Mouse (Mus musculus): Measurements from ENCODE around the gene Col5a3.
"Not testable (repeated sequence)": the region's sequence is repeated elsewhere in the genome, so short reads cannot be mapped to it uniquely, and the experiment has no call there.

Col5a3 gene

DNA sequence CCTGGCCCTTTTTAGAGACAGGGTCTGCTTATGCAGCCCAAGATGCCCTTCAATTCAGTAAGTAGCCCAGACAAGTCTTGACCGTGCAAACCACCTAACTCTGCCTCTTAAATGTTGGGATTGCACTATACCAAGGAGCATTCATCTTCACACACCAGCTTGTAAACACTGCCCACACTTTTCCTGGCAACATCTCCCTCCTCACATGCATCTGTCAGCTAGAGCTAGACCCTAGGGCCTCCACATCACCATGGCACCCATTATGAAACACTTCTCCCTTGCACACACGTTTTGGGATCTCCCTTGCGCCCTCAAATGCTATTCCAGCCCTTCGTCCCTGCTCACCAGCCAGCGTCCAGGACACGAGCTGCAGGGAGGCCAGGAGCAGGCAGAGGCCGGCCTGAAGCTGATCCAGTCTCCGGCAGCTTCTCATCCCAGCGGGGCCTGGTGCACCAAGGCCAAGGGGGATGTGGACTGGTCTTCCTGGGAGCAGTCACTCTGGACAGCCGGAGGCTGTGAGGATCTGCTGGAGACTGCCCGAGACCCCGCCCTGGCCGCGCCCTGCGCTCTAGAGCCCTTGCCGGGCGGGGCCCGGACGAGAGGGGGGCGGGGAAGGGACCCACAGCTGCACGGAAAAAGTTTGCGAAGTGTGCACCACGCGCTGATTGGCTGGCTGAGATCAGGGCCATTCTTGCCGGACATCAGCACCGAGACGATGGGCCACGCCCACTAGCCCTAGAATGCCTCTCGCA, at the start of gene Col5a3:
Col5a3 (minus strand) TSS at position 547 of the 752 bp plus-strand sequence.
- DNase-seq (ENCODE audit: low spot score in 2 of 2) = peak in 1 of 2 experiments; percentile 31

DNA sequence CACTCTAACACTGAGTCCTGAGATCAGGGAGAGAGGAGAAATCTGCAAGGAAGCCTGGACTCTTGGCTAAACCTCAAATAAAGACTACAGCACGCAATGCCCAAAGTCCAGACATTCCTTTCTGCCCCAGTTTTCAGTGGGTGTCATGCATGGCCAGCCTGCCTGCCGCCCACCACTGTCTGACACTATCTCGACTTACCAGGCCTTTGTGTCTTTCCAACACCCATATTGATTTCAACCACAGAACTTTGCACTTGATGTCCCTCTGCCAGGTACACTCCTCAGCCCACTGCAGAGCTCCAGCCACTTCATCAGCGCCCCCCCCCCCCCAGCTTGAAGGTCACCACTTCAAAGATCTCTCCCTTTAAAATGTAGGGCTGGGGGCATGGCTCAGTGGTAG, 47.4 kb upstream of the Col5a3 start:
- DNase-seq (ENCODE audit: low spot score in 2 of 2) = no peak

DNA sequence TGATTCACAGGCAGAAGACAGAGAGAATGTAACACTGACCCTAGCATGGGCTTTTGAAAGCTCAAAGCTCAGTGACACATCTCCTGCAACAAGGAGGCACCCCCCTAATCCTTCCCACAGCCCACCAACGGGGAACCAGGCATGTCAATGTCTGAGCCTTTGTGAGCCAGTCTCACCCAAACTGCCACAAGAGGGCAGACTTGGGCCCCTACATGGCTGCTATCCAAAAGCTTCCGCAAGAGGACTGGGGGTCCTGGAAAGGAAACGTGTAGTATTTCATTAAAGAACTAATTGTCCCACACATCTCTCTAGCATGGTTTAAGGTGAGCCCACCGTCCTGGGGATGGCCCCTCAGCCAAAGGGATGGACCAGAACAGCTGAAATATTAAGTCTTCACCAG, 47.0 kb upstream of the Col5a3 start:
- DNase-seq (ENCODE audit: low spot score in 2 of 2) = peak in 1 of 2 experiments; percentile 23

DNA sequence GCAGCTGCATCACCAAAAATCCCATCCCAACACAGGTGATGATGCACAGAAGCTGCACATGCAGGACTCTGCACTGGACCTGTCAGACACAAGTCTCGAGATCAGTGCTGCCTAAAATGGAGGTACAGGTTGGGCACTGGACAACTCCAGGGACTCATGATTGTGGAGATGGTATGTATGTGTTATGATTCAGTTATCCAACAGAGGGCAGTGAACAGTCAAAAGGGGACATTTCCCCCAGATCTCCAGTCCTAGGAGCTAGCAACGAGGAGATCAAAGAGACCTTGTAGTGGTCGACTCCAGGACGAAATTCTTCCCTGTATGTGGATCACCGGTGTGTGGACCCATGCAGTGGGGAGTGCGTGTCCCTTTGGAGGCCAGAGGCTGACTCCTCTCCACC, 45.1 kb upstream of the Col5a3 start:
- DNase-seq (ENCODE audit: low spot score in 2 of 2) = no peak

DNA sequence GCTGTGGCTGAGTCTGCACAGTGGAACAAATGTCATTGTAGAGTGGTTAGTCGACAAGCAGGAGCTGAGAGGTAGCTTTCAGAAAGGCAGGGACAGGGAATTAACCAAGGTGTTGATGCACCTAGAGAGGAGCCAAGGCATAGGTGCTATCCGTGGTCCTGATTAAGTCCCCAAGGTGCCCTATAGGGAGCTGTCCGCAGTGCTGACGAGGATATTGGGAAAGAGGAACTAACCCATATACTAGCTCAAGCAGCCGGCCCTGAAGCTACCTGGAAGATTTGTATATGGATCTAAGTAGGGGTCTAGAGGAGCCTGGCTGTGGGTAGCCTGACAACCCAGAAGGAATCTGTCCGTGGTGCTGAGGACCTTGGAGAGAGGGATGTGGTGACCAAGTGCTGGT, 42.3 kb upstream of the Col5a3 start:
- no peak for DNase-seq (ENCODE audit: low spot score in 2 of 2)

DNA sequence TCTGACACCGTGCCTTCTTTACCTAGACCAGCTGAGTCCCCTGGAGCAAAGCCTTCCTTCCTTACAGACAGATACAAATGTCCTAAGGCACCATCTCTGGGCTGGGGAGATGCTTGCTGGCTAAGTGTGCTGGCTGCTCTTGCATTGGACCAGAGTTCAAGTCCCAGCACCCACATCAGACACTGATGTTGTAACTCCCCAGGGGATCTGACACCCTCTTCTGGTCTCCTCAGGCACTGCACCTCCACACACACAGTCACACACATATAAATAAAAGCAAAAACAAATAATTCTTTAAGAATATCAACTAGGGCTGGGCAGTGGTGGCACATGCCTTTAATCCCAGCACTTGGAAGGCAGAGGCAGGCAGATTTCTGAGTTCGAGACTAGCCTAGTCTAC, 35.3 kb upstream of the Col5a3 start:
- DNase-seq (ENCODE audit: low spot score in 2 of 2) = no peak

DNA sequence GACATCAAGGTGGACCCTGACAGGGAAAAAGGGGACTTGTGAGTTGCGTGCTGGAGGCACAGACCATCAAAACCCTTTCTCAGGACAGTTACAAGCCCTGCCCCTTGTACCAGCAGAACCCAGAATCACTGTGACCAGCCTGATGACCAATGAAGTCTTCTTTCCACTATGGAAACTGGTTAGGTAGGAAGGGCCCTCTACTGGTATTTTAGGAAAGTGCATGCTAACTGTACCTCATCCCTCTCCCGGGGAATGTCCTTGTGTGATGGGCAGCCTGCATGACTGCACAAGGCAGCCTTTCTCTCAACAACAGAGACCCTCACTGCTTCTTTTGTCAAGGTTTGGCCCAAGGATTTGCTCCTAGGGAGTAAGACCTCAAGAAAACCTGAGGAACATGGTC, 27.8 kb upstream of the Col5a3 start:
- DNase-seq (ENCODE audit: low spot score in 2 of 2) = peak; percentile 24 to 31

DNA sequence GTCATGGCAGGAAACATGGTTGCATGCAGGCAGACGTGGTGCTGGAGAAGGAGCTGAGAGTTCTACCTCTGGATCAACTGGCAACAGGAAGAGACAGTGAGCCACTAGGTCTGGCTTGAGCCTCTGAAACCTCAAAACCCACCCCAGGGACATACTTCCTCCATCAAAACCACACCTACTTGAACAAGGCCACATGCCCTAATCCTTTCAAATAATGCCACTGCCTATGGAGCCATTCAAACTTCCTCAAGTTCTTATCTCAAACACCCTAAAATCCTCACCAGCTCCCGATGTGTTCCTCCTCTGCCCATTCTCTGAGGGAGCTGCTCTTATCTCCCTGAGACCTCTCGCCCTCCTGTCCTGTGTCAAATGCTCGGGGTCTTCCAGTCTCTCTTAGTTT, 27.3 kb upstream of the Col5a3 start:
- no peak for DNase-seq (ENCODE audit: low spot score in 2 of 2)

DNA sequence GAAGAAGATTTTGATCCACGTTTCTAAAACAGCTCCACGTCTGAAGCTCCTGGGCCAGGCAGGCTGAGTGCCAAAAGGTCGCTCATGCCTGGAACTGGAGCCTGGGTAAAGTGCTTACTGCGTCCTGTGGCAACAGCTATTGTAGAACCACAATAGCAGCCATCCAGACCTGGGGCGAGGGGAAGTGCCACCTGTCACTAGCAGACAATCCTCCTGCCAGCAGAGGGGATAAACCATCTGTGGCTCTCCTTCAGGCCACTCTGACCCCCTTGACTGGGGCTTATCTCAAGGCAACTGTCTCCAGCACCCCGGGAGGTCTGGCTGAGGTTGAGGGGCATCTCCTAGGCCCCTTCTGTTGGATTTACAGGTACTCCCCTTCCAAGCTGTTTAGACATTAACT, 24.1 kb upstream of the Col5a3 start:
- no peak for DNase-seq (ENCODE audit: low spot score in 2 of 2)

DNA sequence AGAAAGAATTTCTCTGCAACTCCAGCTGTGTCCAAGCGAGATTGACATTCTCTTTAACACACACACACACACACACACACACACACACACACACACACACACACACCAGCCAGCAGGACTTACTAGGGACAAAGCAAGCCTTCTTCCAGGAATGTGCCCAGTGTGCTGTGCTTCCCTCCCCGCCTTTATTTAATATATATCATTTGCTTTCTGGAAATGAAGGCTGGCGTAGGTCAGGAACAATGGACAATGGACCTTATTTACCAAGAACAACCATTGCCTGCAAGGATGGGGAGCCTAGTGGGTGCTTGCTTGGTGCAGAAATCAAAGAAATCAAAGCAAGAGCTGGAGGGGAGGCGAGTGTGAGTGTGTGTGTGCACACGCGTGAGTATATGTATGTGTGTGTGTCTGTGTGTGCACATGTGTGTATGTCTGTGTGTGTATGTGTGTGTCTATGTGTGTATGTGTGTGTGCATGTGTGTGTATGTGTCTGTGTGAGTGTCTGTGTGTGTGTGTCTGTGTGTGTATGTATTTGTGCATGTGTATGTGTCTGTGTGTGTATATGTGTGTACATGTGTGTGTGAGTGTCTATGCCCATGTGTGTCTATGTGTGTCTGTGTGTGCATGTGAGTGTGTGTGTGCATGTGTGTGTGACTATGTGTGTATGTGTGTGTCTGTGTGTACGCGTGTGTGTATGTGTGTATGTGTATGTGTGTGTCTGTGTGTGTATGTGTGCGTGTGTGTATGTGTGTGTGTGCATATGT, 22.5 kb upstream of the Col5a3 start:
- DNase-seq (ENCODE audit: low spot score in 2 of 2) = no peak

DNA sequence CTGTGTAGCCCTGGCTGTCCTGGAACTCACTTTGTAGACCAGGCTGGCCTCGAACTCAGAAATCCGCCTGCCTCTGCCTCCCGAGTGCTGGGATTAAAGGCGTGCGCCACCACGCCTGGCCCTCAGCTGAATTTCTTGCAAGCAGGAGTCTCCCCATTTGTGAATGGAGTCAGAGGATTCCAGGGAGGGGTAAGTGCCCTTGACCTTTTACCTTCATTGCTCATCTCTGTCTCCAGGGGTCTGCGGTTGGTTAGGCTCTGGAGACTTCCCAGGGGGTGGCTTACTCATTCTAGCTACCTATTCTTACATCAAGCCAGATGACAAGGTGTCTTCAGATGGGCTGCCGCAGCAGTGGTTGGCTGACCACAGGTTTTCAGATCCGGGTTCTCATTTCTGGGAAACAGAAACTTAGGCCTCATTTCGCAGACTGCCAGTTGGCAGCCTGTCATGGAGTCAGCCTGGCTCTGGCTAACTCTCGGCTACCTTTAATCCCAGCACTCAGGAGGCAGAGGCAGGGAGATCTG, 20.6 kb upstream of the Col5a3 start:
- DNase-seq (ENCODE audit: low spot score in 2 of 2) = not testable (repeated sequence)

DNA sequence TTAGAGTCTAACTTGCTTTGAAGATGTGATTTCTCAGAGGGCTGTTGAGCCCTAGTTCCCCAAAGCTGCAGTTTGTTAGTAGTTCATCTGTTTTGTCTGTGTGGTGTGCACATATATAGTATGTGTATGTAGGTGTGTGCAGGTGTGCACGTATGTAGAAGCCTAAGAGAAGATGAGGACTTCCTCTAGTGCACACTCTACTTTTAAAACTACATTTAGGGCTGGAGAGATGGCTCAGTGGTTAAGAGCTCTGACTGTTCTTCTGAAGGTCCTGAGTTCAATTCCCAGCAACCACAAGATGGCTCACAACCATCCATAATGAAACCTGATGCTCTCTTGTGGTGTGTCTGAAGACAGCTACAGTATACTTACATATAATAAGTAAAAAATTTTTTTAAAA, 20.0 kb upstream of the Col5a3 start:
- DNase-seq (ENCODE audit: low spot score in 2 of 2) = no peak

DNA sequence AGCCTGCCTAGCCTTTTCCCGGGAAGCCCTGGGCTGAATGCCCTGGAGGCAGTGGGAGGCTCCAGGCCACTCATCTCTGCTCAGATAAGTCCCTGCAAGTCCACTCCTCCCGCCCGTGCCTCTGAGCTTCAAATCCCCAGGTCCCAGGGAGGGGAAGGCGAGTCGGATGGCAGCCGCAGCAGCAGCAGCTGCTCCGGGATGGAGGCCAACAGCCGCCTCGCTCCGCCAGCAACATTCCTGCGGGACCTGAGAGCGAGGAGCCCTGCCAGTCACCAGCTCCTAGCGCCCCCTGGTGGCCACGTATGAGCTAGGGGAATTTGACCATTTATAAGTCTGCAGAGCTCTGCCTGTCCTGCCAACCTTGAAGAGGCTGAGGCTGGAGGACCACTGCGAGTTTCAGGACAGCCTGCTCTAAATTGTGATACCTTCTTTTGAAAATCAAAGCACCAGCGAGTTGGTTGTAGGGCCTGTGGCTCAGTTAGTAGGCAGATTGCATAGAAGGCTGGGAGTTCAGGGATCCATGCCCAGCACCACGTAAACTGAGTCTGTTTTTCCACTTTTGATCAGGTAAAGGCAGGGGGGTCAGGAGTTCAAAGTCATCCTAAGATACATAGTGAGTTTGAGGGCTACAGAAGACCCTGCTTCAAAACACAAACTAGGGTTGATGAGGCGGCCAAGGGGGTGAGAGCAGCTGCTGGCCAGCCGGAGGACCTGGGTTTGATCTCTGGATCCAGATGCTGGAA, 16.2 kb upstream of the Col5a3 start:
- peak; percentile 96 for DNase-seq (ENCODE audit: low spot score in 2 of 2)

DNA sequence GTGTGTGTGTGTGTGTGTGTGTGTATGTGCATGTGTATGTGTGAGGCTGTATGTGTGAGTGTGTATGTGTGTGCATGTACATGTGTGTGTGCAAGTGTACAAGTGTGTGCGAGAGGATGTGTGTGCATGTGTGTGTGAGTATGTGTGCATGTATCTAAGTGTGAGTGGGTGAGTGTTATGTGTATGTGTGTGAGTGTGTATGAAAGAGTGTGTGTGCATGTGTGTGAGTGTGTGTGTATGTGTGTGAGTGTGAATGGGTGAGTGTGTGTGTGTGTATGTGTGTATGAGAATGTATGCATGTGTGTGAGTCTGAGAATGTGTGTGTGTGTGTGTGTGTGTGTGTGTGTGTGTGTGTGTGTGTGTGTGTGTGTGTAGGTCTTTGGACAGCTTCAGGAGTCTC, 13.3 kb upstream of the Col5a3 start:
- no peak for DNase-seq (ENCODE audit: low spot score in 2 of 2)

DNA sequence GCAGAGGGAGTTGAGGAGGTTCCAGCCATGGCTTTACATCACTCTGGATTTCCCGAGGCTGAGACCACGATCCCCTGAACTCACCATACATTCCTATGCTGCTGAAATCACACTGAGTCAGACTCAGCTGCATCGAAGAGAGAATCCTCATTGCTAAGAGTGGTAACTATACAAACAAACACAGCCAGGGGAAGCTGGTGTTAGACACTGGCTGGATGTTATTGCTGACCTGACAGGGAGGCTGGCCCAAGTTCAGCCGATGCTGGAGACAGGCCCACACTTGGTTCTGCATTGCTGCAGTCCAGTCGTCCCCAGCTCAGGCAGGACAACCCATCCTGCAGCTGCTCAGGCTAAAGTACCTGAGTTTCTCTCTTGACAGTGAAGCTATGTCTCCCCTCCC, 10.9 kb upstream of the Col5a3 start:
- DNase-seq (ENCODE audit: low spot score in 2 of 2) = no peak

DNA sequence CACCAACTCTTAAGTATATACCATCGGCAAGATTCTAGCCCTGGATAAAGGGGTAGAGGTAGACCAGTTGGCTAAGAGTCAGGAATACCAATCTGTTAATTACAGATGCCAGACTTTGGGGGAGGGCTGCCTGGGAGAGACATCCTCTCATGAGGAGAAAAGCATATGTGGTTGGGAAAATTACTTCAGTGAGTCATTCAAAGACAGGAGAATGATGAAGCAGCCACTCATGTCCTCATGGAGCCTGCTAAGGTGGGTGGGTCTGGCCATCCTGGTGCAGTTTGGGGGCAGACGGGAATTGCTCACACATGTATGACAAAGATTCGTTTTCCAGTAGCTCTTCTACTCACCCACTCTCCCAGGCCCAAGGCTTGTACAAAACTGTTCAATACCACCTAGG, 8.0 kb upstream of the Col5a3 start:
- peak; percentile 51 to 57 for DNase-seq (ENCODE audit: low spot score in 2 of 2)

DNA sequence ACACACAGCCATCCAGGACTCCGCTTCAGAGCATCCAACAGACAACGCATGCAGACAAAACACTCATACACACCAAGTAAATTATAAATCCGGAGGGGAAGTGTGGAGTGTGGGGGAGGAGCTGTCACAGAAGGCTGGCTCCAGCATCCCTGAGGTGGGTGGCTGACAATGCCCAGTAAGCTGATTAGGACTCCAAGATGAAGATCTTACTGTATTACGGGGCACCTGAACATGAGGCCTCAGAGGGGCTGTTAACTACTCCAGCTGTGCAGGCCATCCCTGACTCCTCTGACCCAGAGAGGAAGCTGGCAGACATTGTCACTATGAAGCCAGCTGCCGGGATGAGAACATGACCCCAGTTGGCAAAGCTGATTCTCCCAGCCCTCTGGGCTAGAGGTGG, 5.1 kb upstream of the Col5a3 start:
- no peak for DNase-seq (ENCODE audit: low spot score in 2 of 2)

DNA sequence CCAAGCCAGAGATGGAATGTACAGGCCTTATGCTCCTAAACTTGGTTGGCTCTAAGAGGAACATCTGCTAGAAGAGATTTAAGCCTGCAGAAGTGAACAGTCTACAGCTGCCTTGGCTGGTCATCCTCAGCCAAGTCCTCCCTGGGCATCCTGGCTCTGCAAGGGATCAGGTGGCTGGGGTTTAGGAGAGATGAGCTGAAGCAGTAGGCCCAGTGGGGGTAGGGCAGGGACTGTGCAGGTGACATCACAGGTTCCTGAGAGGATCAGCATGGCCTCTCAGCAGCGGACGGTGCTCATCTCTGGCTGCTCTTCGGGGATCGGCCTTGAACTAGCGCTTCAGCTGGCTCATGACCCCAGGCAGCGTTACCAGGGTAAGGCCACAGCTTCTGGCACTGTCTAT, 3.4 kb upstream of the Col5a3 start, which contains the start of gene Rdh8:
Rdh8 (plus strand) TSS at position 268 of the 400 bp plus-strand sequence.
- no peak for DNase-seq (ENCODE audit: low spot score in 2 of 2)

DNA sequence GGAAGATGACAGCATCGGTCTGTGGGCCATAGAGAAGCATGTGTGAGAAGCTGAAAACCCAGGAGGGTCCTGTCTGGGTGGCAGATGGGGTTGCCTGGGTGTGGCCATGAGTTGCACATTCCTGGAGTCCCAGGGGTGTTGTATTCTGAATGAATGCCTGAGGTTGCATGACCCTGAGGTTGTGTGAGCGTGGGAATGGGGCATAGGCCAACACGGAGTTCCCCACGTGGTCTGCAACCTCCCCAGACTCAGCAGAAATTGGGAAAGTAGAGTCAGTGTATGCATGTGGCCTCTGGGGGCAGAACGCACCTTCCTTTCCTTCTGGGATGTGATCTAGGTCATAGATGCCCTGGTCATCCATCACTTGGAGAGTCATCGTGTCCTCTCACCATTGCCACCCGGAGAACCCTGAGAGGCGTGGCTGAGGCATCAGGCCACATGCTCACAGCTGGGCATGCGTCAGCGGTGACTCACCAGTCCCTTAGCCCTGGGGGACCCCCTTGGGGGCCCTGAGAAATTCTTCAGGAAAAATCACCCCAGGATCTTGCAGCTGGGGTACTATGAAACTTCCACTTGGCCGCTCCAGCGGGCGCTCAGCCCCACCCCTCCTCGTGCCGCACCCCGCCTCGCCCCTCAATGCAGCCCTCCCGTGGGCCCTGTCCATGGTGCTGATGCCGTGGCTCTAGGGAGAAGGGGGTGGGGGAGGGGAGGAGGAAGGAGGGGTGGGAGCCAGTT, 2.2 kb downstream of the Col5a3 start:
- no peak for DNase-seq (ENCODE audit: low spot score in 2 of 2)

DNA sequence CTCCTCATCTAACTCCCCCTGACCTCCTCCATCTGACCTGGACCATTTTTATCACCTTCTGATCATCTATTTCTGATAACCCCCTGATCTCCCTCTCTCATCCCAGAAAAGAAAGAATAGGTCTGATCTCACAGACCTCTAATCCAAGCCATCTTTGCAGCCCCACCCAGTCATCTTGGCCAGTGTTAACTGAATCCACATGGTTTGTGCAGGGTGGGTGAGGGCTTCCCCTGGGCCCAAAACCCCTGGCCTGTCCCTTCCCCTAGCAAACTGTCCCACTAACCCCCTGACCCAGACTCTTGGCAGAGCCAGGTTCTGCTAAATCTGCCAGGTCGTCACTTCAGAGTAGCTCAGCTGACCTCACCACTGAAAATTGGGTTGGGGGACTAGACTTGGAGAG, 4.1 kb downstream of the Col5a3 start:
- DNase-seq (ENCODE audit: low spot score in 2 of 2) = no peak

DNA sequence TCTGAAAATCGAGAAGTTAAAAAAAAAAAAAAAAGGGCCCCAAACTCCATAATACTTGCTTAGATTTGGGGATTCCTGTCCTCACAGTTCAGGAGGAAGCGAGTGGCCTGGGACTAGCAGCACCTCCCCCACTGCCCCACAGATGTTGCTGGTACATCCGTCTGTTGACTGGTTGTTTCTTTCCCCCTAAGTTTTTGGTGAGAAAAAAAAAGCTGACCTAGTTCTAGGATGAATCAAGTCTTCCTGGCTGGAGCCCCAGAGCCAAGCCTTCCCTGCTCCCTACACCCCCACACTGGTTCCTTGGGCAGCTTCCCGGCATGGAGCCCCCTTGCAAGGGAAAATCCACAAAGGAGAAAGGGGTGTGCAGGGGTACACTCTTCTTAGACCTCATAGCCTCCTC, 4.6 kb downstream of the Col5a3 start:
- DNase-seq (ENCODE audit: low spot score in 2 of 2) = peak in 1 of 2 experiments; percentile 24

DNA sequence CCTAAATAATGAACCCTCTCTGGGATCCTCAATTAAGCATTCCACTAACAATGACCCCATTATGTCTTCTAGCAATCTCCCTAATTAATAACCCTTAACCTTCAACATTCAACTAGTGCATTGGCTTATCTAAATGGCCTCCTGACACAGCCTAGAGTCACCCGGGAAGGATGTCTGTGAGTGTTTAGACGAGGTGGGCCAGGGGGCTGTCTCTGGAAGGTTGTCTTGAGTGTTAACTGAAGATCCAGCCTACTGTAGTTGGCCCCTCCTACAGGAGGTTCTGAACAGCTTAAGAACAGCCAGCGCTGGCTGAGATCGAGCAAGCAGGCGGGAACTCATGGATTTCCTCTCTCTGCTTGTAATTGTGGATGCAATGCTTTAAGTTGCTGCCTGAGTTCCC, 9.2 kb downstream of the Col5a3 start:
- no peak for DNase-seq (ENCODE audit: low spot score in 2 of 2)

All from right cerebral cortex, adult 2 months (tissue).